Mouse (Mus musculus) induced T-regulatory cell, adult 2 months (primary cell): ENCODE measurements at regions not wholly inside any gene's neighbourhood (a gene's known extent, or its start where the extent isn't known, plus 50 kb on each side); places are given as distances from the start of the nearest gene placed in this dataset.
"Not testable (repeated sequence)": the region's sequence is repeated elsewhere in the genome, so short reads cannot be mapped to it uniquely, and the experiment has no call there.

ENCODE experiments used
- DNase-seq: peaks from one replicate; pipeline ENCODE4 v3.0.0-alpha.2; 2012; ENCODE audit warnings: low read depth

DNA sequence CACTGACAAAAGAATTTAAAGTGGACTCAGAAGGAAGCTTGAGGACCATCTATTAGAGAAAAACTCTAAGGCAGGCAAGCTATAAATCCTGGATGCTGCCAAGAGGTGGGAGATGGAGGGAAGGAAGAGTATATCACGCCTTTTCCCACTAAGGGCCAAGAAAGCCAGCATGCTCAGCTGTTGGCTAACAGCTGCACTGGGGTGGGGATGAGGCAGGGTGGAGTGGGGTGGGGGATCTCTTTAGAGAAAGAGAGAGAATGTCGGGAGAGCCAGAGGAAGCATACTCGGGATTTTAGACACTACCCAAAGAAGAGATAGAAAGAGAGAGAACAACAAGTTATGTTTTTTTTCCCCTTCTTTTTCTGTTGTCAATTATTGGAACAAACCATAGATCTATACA, 115.2 kb upstream of the Shb start:
- no peak for DNase-seq

DNA sequence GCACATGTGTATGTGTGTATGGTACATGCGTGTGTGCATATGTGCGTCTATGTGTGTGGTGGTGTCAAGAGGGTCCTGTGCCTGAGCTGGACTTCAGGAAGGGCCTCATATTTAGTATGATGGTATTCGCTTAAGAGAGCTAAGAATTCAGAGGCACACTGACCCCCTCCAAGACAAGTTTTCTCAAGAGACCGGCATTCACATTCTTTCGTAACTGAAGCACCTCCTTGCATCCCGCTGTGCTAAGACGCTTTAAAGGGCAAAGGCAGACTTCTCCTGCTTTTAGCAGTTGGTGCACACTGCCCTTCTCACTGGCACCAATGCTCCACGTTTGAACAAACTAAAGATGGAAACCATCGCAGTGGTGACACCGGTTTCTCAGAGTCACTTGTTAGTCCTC, 110.3 kb upstream of the Shb start:
- DNase-seq: no peak

DNA sequence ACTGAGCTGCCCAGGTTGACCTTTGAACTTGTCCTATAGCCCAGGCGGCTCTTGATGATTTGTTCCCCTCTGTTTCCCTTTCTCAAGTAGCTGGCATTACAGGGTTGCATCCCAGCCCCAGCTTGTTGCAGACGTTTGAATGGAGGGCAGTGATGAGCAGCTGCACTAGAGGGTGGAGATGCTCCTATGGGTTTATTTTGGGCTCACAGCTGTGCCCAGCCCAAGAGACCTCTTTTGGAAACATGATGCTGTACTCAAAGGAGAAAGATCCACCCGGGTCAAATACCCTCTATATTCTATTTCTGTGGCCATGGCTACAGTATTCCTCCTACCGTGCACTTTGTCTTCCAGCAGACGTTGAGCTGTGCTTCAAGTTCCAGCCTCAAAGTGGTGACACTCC, 109.0 kb upstream of the Shb start:
- DNase-seq: no peak

DNA sequence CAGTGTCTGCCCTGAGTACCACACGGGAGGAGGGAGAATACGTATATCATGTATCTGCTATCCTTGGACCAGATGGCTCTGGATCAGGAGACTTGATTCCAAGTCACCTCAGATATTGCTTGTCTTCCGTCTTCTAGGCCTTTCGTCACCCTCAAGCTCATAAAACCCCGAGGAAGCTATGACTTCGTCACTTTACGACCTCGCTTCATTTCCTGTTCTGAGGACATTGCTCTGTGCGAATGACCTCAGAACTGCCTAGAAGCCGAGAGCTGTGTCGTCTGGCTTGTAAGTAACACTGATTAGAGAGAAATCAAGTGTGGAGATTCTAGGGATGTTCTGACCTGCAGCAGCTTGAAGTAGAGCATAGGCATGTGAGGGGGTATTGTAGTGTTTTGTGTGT, 108.4 kb upstream of the Shb start:
- DNase-seq: no peak

DNA sequence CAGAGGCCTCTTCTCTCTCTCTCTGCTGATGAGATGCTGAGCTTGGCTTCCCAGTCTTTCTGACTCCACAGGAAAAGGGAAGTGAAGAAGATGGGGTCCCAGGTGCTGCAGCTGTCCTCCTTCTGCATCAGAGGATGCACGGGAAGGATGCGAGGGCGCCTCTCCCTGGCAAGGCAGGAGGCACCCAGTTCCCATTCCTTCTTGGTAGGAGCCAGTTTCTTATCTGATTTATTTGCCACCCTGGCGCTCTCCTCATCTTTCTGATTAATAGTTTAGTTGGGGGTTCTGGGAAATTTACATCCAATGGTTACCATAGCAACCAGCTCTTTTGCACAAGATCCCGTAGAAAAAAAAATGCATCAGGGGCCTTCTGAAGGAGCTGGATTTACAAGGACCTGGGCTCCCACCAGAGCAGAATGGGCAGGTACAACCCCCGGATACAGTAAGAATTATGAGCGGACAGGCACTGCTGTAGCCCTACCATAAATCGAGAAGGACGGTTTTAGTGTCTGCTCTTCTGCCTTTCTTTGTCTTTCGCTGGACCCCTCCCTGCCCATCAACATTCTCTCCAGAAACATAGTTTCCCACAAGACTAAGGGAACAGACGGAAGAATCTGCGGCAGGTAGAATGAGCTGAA, 107.2 kb upstream of the Shb start:
- DNase-seq: no peak

DNA sequence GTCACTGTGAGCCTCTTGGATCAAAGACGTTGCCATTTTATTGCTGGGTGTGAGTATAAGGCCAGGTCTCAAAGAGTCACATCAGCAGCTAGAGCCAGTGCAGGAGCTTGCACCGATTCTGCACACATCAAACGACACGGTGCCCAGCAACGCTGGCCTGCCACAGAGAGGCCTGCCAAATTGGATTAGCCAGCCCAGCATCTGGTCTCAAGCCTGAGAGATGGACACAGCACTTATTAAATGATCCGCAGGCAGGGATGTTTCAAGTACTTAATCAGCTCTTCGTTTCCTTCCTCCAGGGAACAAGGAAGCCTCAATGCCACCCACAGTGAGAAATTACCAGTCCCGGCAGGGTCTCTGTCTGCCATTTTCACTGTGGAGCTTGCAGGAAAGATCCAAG, 106.1 kb upstream of the Shb start:
- no peak for DNase-seq

DNA sequence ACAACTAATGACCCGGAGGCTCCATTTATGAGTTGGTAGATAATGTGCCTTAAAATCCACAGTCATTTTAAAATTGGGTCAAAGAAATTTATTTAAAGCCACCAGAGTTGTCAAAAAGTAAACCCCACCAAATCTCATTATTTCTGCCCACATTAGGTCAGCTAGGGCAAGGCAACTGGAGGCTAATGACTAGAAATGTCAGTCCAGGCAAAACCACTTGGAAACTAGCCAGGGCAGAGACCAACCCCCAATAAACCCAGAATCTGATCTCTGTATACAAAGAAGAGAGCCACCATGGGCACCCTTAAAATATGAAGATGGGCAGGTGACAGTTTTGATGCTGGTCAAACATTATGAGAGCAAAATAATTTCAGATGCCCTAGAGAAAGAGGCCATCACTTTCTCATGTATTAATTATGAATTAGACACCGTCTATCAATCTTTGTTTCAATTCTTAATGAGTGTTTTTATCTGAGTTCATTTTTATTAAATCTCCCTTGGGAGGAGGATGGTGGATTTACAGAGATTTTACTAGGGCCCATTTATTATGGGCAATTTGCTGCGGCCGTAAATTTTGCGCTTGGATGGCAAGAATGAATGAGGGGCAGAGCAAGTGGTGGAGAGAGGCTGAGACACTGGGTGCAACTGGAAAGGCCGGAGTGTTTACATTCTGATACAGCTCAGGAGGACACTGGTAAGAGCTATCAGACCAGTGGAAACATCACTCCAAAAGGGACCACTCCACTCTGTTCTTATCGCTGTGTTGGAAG, 99.2 kb upstream of the Shb start:
- DNase-seq: no peak

DNA sequence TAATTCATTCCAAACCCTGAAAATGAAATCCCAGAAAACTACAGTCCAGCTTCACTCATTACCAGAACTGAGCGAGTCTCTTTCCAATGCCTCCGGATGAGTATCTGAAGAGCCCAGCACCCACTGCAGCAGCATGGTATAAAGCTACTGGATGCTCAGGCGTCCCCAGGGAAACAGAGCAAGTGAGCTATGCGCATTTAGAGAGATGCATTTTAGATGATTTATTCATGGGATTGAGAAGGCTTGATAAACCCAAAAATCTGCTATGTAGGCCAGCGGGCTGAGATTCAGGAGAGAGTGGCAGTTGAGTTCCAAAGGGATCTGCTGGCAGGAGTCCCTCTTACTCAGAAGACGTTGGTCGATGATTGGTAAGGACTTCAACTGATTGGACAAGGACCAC, 93.4 kb upstream of the Shb start:
- no peak for DNase-seq

DNA sequence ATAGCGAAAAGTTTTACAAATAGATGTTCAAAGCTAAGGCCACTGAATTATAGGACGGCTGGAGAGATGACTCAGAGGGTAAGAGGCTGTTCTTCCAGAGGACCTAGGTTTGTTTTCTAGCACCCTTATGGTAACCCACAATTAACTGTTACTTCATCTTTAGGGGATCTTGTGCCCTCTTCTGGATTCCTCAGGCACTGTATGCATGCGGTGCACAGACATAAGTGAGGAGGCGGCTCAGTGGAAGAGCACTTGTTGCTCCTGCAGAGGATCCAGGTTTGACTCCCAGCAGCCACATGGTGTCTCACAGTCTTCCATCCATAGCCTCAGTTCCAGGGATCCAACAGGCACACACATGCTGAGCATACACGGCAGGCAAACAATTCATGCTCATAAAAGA, 89.7 kb upstream of the Shb start:
- DNase-seq: peak; percentile 3

DNA sequence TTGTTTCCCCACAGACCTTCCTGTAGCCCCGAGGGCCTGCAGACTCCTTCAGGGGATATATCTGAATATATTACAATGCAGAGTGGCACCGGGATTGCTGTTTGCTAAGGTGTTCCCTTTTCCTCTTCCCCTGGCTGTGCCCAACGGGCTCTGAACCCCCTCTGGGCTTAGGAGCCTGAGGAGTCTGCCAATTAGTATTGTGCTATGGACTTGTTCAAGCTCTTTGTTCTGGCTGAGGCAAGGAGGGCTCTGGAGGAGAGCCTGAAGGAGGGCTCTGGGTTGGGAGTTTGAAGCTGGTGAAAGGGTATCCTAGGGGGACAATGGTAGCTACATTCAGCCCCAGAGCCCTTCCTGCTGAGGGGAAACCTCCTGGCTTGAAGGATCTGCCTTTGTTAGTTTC, 84.9 kb upstream of the Shb start:
- DNase-seq: no peak

DNA sequence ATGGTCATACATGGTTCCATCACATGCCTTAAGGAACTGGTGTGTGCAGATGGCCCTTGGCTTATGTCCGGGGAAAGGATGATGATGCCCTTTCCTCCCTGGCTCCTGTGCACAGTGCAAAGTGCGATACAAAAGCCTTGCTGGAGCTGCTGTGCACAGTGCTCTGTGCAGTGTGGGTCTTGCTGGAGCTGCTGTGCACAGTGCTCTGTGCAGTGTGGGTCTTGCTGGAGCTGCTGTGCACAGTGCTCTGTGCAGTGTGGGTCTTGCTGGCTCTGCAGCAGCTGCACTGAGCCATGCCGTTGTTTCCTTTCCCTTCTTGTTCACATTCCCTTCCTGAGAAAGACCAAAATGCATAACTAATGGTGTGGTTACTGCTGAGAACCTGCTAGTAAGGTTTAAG, 81.2 kb upstream of the Shb start:
- not testable (repeated sequence) for DNase-seq

DNA sequence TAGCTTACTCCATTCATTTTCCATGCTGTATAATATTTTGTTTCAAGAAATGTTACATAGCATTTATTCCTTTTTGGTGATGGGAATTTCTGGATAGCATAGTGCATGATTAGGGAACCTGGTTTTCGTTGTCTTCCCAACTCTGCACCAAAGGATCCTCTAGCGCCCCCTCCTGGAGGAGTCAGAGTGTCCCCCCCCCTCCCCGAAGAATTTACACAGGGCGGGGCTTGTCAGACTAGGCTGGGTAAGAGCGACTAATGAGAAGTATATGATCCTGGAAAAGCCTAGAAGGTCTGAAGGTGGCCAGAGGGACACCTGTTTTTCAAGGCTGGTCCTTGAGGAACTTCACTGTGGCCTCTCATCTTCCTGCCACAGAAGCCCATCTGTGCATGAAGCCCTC, 79.9 kb upstream of the Shb start:
- DNase-seq: peak; percentile 56

DNA sequence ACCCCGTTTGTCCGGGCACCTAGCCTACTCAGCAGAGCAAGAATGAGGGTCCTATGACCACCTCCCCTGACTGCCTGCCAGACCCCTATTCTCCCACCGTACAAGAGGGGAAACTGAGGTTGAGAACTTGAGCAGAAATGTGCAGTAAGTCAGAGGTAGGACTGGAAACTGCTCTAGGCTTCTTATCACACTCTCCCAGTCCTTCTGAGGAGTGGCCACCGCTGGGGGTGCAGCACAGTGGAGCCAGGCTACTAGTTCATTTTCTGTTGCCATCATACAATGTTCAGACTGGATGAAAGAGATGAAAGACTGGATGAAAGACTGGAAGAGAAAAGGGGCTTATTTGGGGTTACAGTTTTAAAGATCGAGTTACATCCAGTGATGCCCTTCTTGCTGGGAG, 78.7 kb upstream of the Shb start:
- DNase-seq: no peak

DNA sequence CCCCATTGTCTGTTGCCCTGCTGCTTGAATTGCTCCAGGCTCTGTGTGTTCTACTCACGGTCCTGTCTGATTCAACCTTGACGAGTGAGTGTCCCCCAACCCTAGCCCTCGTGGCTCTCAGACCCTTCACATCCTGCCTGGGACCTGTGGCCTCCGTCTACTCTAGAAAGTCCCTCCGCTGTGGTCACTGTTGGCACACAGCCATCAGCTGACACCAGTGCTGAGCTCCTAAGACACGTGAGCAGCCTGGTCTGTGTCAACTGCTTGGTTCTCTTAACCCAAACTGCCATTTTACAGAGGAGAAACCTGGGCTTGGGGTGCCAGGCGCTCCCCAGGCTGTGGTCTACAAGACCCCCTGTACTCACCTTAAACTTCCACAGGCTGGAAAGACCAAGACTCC, 74.3 kb upstream of the Shb start:
- no peak for DNase-seq

DNA sequence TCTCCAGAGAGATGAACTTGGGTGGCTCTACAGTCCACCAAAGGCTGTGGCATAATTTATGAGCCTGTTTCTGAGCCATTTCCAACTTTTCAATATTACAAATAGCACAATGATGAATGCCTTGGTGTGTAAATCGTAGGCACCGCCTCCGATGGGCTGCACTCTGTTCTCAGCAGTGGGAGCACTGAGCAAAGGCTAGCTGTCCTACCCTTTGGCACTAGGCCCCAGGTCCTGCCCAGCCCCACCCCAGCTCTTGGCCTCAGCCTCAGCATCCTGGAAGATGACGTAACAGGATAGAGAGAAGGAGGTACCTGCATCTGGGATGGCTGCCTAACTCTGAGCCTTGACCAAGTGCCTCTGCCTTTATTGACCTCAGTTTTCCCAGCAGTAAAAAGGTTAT, 73.4 kb upstream of the Shb start:
- no peak for DNase-seq

DNA sequence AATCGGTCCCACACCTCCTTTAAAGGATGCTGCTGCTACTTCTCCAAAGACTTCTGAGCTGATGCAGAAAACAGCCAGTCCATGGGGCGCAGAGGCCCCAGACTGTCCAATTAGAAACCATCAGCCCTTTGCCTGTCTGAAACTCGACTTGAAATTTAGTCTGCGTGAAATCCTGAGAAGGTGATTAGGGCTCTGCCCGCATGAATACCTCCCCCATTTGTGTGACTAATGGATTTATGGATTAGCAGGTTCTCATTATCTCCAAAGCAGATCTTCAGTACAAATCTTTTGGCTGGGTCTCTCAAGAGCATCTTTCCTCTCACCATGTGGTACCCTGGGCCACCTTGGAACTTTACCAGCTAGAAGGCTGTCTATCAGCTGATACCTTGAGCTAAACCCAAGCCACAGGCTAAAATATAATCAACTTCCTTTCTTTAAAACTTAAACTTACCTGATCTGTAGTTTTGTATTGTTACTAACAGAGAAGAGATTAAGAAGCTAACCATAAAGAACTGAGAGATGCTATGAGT, 72.1 kb upstream of the Shb start:
- no peak for DNase-seq

DNA sequence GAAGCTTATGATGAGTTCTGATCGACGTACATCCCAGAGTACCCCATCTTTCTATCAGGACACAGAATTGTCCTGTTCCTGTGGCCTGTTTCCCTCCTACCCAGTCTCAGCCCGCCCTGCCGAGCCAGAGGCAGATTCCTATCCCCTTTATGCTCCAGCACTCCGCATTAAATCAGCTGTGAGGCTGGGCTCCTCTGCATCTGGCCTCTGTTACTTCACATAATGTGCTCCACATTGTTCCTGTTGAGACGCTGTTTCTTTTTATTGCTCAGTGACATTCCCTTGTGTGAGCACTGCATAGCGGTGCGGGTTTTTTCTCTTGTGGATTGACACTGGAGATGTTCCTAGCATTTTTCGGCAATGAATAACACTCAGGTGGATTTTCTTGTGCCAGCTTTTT, 68.2 kb upstream of the Shb start:
- no peak for DNase-seq

DNA sequence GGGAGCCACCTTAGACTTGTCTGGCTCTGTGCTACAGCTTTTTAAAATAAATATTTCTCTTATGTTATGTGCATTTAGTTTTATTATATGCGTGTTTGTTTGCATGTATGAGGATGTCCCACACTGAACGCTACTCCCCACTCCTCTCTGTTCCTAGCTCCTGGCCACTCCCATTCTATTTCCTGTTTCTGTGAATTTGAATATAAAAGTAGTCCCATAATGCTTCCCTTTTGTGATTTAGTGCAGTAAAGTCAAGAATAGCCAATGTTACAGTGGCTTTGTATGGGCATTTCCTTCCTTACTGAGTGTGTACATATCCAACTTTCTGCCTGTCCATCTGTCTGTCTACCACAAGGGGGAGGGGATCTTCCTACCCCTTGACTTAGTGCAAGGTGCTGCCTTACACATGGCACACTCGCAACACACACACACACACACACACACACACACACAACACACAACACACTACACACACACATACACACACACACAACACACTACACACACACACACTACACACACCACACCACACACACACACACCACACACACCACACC, 61.2 kb upstream of the Shb start:
- no peak for DNase-seq

DNA sequence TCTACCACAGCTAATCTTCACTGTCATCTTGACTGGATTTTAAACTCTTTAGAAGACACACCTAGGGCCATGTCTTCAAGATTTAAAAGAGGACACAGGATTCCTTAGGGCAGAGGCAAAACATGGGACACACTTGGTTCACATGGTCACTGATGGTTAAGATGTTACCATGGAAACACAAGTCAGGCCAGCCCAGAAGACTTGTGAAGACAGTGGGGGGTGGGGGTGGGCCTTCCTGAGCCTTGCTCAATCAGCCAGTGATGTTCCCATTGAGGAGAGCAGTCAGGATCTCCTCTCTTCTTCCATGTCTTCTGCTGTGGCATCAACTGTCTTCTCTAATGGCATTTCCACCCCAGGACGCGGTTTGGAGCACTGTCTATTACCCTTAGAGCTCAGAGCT, 60.5 kb upstream of the Shb start:
- no peak for DNase-seq

DNA sequence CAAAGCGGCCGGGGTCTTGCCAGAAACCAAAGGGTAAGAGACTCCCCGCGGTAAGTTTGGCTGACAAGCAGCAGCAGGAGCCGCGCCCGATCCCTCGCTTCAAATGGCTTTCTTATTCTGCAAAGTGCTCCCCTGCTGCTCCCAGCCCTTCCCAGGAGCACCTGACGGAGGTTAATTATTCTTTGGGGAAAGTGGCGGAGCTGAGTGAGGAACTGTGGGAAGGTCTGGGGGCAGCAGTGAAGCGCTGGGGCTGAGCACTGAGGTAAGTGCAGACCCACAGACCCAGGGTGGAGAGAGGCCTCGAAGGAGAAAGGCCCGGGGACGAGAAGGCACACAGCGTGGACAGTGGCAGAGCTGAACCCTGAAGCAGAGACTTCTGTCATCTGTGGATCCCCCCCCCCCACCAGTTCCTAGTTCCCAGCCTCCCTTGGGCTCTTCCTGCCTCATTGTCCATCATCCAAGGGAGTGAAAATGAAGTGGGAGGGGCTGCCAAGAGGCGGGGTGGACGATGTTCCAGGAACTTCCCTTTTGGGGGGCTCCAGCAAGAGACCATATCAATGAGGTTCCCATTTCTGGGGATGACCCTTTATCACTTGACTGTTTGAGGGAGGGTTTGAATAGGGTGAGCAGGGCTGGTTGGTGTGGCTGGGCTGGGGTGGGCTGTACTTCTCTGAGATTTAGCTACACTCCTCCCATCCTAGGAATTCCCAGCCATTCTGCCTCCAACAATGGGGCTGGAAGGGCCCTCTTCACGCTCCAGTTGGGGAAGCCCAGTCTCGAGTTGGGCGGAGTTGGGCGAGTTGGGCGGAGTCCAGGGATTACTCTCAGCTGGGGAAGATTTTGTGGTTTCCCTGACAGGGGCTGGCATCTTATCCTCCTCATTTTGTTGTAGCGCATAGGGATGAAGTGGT, 59.4 kb upstream of the Shb start:
- DNase-seq: no peak

DNA sequence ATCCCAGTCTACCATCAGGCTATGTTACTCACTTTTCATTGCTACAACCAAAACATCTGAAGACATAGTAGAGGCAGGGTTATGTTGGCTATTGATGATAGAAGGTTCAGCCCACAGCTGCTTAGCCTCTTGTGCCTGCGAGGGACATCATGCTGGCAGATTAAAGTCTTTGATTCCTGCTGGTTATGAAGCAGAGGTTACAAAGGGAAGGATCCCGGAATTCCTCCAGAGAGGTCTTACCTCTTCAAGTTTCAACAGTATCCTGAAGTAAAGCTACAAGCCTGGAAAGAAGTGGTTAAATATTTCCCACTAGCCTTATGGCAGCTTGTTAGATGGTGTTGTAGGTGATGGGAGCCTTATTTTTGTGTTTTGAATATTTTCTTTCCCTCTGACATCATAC, 58.6 kb upstream of the Shb start:
- no peak for DNase-seq

DNA sequence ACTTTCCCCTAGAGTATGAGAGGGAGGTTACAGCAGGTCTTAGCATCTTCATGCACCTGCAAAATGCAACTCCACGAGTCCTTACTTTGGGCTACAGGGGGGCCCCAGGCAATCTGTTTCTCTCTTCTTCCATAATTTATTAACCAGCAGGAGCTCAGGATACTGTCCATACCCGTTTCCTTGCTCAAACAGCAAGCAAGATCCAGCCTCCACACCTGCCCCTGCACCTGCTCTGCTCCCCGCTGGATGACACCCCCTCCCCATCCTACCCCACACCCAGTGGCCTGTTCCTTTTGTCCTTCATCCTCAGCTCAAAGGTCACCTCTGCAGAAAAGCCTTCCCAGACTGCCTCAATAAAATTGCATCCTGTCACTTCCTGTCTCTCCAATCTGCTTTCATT, 56.1 kb upstream of the Shb start:
- no peak for DNase-seq

DNA sequence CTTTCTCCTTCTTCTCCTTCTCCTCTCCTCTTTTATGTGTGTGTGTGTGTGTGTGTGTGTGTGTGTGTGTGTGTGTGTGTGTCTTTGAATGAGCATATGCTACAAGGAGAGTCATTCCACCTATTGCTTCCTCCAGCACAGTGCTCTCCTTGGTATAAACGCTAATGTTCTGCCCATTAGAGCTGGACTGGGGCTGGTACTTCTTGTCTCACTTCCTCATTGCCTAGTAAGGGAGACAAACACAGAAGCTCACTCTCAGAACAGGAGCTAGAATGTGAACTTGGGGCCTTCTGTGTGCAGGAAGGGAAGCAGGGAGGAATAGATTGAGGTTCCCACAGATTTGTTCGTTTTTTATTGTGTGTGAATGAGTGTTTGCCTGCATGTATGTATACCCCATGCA, 54.9 kb upstream of the Shb start:
- DNase-seq: no peak
